Mouse (Mus musculus) midbrain, embryonic 12.5 days (tissue): ENCODE data around the gene Bcar3. TPM values are rescaled to one million over a fixed set of nuclear protein-coding genes. Genes with fewer than 3 reads are reported as not detected.

ENCODE experiments used
- microRNA counts: library from miRNA; unstranded; fragments of <30 nt; microRNA quantifications from one replicate; lab custom pipeline; 2017
- microRNA-seq: library from miRNA; unstranded; fragments of <30 nt; microRNA quantifications from one replicate; pipeline ENCODE4, GENCODE M21; 2017
- polyA plus RNA-seq: library from polyadenylated mRNA; unstranded; fragments of >200 nt; fragmentation: Nextera tagmentation; extraction: Ambion mirVana; gene quantifications from 2 replicates; pipeline ENCODE4 v1.2.1, GENCODE M21; 2016

Bcar3 gene
- polyA plus RNA-seq, 1 experiment from 2014 or later = 14.6 TPM

MicroRNA genes within 50 kb of the gene (microRNA counts, 519-probe panel; counts per million panel counts)
- not detected for microRNA mmu-miR-760 (lab: Ali Mortazavi, UCI)

Small RNAs within 50 kb of the gene (microRNA-seq; reads per million reads assigned to microRNA genes)
- gene Mir760 (437 reads per million, percentile 69 among the genes with 10 or more reads in this experiment), gene Mir7657 (not detected)

Other genes starting within 250 kb of the Bcar3 start
- 1.3 and 2.5 TPM in 2 replicates for gene Abca4, start 249.7 kb upstream of the Bcar3 start, polyA plus RNA-seq
- 57.5 and 58.3 TPM in 2 replicates for gene Gclm, start 48.6 kb upstream of the Bcar3 start, polyA plus RNA-seq
- 79.4 and 83.9 TPM in 2 replicates for gene Dnttip2, start 19.7 kb upstream of the Bcar3 start, polyA plus RNA-seq